Mouse (Mus musculus): Measurements from ENCODE around the gene Eef1akmt4. TPM values are rescaled to one million over a fixed set of nuclear protein-coding genes. Genes with fewer than 3 reads are reported as not detected.
"Not testable (repeated sequence)": the region's sequence is repeated elsewhere in the genome, so short reads cannot be mapped to it uniquely, and the experiment has no call there.

The Eef1akmt4 gene
- total RNA-seq, 2 experiments from 2014 or later: 3.4 to 6.3 TPM

DNA sequence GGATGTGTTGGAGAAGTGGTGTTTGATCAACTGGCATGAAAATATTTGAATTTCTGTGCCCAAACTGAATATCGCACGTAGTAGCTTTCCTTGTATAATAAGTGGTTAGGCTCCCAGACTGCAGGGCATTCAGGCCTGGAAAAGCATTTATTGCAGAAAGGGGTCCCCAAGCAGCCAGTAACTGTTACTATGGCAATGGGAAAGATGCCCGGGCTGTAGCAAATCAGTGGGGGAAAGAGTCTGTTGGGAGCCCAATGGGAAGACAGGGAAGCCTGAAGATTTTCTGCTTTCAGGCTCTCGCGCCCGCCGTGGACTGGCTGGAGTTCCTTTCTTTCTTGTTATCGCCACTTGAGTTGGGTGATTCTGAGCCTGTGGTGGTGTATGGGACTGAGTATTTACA, 27.0 kb downstream of the Eef1akmt4 start:
- intact Hi-C loops (cut with DNase I): no loop called here
- H3K27ac ChIP-seq: no peak overlapping the region
- DNase-seq: no peak
- no peak for TF ChIP-seq CTCF (IDR thresholded peaks at IDR 0.05)
- H3K4me3 ChIP-seq: no peak overlapping the region

DNA sequence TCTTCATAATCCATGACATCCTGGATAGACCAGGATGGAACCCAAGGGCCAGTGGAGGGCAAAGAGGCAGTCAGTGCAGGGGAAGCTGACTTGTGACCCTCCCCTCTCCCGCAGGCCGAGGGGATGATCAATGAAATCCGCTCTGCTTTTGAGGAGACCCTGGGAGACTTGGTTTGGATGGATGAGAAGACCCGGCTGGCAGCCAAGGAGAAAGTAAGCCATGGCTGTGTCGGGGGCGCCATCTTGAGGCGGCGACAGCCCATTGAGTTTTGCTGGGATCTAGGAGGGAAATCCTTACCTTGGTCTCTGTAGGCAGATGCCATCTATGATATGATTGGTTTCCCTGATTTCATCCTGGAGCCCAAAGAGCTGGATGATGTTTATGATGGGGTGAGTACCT, 30.8 kb downstream of the Eef1akmt4 start:
- TF ChIP-seq CTCF (IDR thresholded peaks at IDR 0.05): peak; percentile 94
- peak; percentile 82 for DNase-seq
- Histone ChIP-seq H3K27ac (no peak overlapping the region), H3K4me3 (no peak overlapping the region)
- intact Hi-C loops (cut with DNase I): loop anchor here (1.0 to 5.0 kb wide), 2 partner anchors 95 to 146 kb away; partner anchors contain the start of gene Abcf3

DNA sequence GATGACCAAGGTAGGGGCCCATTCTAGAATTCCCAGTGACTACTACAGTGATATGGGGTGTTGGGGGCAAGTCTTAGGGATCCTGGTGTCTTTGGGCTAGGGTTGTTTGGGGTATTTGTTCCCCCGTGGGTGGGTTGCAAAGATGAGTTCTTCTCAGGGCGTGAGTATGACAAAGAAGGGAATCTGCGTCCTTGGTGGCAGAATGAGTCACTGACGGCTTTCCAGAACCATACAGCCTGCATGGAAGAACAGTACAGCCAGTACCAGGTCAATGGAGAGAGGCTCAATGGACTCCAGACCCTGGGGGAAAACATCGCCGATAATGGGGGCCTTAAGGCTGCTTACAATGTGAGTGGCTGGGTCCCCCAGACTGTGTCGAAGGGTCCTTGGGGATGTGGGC, 32.5 kb downstream of the Eef1akmt4 start:
- DNase-seq: no peak
- Histone ChIP-seq H3K4me3 (no peak overlapping the region), H3K27ac (no peak overlapping the region)
- intact Hi-C loops (cut with DNase I): loop anchor here (5.0 kb wide), 1 partner anchor 97 kb away; the partner anchor contains the start of gene Abcf3
- TF ChIP-seq CTCF (IDR thresholded peaks at IDR 0.05): no peak

DNA sequence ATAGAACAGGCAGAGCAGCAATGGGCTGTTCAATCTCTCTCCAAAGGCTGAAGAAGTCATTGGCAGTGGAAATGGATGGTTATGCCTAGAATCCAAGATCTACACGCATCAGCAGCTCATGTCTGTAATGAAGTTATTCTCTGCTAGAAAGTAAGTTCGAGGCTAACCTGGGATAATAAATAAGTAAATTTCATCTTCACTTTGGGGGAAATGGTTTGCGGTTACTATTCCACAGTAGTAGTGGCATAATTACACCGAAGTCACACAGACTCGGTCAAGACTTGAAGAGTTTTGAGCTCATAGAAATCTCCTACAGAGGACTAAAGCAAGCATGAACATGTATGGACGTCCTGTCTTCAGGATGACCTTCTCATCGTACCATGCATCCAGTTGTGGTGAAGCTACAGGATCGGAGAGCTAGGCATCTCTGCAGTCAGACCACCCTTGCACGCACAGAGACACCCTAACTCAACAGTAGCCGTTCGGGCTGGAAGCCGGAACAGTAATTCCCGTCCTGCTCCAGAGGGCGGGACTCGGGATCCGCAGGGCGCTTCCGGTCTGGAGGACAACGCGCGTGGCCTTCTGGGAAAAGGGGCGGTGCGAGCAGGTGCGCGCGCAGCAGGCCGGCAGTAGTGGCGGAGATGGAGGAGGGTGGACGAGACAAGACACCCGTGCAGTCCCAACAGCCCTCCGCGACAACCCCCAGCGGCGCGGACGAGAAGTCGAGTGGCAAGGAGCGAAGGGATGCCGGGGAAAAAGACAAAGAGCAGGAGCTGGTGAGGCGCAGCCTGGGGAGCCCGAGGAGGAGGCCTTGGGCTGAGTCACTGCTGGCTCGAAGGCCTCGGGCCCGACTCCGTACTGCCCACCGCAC, 39.9 kb downstream of the Eef1akmt4 start, which contains the start of gene Psmd2:
Gene Psmd2, plus strand, starts transcription at position 577 of the 871 bp plus-strand sequence.
- TF ChIP-seq CTCF (IDR thresholded peaks at IDR 0.05): no peak; the same call in 1 of the 2 replicates

DNA sequence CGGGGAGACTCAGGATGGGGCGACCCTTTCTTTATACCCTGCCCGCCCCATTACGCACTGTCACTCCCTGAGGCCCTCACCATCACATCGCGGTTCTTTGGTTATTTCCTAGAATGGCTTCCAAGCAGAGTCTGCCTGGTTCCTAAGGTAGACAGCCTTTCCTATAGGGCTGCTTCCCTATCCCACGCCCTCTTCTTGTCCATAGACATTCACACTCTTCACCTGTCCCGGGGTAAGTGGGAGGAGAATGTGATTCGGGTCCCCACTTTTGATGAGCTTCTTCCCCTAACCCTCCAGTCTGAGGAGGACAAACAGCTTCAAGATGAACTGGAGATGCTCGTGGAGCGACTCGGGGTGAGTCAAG, 40.5 kb downstream of the Eef1akmt4 start:
- no peak for DNase-seq
- H3K27ac ChIP-seq: peak overlapping the region; percentile 90
- no peak for TF ChIP-seq CTCF (IDR thresholded peaks at IDR 0.05)
- peak overlapping the region; percentile 85 for H3K4me3 ChIP-seq
- intact Hi-C loops (cut with DNase I): loop anchor here (2.0 to 5.0 kb wide), 3 partner anchors 21 to 135 kb away; partner anchors contain the start of genes Alg3, Dvl3, Eef1akmt4 and Gm49333

More for the DNA sequence above, 39.9 kb downstream of the Eef1akmt4 start, which contains the start of gene Psmd2:
- peak; percentile 98 for DNase-seq
- Histone ChIP-seq H3K4me3 (peak within 1 kb of the TSS; percentile 85), H3K27ac (peak within 1 kb of the TSS; percentile 90)
- intact Hi-C loops (cut with DNase I): loop anchor here (2.0 to 5.0 kb wide), 2 partner anchors 41 to 134 kb away; partner anchors contain the start of genes Alg3, Dvl3, Eef1akmt4 and Gm49333

DNA sequence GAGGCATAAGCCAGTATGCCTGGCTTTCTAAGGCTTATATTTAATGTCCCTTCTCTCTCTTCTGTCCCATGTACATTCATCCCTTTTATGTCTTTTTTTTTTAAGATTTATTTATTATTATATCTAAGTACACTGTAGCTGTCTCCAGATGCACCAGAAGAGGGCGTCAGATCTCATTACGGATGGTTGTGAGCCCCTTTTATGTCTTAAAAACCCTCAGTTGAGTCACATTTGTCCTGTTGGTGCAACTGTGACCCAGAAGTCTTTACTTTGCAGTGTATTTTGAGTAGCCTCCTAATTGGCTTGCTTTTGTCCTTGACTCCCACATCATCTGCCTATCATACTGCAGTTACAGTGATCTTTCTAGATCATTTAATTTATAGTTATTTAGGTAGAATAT, 41.9 kb downstream of the Eef1akmt4 start:
- intact Hi-C loops (cut with DNase I): loop anchor here (2.0 to 5.0 kb wide), 2 partner anchors 19 to 136 kb away; partner anchors contain the start of gene Dvl3
- peak; percentile 31; the same call in 1 of the 2 replicates for TF ChIP-seq CTCF (IDR thresholded peaks at IDR 0.05)
- no peak for DNase-seq
- H3K4me3 ChIP-seq: peak overlapping the region; percentile 85; the same call in 1 of the 2 replicates
- no peak overlapping the region for H3K27ac ChIP-seq

DNA sequence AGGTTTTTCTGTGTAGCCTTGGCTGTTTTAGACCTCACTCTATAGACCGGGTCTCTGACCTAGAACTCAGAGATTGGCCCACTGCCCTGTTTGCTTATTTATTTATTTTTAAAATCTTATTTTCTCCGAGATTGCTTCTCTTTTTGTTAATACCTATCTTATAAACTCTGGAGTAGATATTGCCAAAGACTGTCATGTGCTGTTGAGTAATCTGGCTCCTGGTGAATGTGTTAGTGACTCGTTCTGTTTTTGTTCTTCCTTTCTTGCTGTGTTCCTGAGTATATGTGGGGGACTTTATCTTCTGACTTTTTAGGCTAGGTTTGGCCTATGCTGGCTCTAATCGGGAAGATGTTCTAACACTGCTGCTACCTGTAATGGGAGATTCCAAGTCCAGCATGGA, 46.3 kb downstream of the Eef1akmt4 start:
- Histone ChIP-seq H3K4me3 (no peak overlapping the region), H3K27ac (no peak overlapping the region)
- intact Hi-C loops (cut with DNase I): no loop called here
- no peak for DNase-seq
- no peak for TF ChIP-seq CTCF (IDR thresholded peaks at IDR 0.05)

DNA sequence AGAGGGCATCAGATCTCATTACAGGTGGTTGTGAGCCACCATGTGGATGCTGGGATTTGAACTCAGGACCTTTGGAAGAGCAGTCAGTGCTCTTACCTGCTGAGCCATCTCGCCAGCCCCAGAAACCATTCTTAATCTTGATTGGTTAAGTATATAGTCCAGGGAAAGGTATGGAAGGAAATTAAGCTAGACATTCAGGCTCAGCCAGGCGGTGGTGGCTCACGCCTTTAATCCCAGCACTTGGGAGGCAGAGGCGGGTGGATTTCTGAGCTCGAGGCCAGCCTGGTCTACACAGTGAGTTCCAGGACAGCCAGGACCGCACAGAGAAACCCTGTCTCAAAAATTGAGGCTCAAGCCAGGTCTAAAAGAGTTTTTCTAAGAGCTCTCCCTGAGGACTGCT, 56.6 kb downstream of the Eef1akmt4 start, which contains the start of gene Eif4g1:
Gene Eif4g1, plus strand, starts transcription at position 301 of the 400 bp plus-strand sequence.
- H3K4me3 ChIP-seq; DNase-seq; H3K27ac ChIP-seq; intact Hi-C loops (cut with DNase I): not testable (repeated sequence)

Small RNAs within 50 kb of the gene (microRNA-seq; reads per million reads assigned to microRNA genes)
- not detected for gene Mir1224

Other genes with a start within 250 kb of the Eef1akmt4 start
- gene Abcc5, start 185.2 kb upstream of the Eef1akmt4 start, total RNA-seq (2021): 10 to 100 TPM; 54.4 to 66.0 TPM
- 10 to 100 TPM; 55.7 to 62.8 TPM for gene Eif2b5, start 112.8 kb upstream of the Eef1akmt4 start, total RNA-seq (2021)
- gene Dvl3, start 94.6 kb upstream of the Eef1akmt4 start, total RNA-seq (2021): 10 to 100 TPM; 30.7 to 31.3 TPM
- gene Ap2m1, start 76.1 kb upstream of the Eef1akmt4 start, total RNA-seq (2021): 100 to 1,000 TPM; 137 to 157 TPM
- gene Abcf3, start 63.0 kb upstream of the Eef1akmt4 start, total RNA-seq (2021): 10 to 100 TPM; 59.8 to 70.7 TPM
- gene Vwa5b2, start 22.1 kb upstream of the Eef1akmt4 start, total RNA-seq (2021): under 1 TPM; 0.08 to 0.20 TPM
- not detected for gene Gm49333, start within 50 bp of the Eef1akmt4 start, total RNA-seq (2021)
- gene Alg3, start 142 bp downstream of the Eef1akmt4 start, total RNA-seq (2021): 10 to 100 TPM; 13.4 to 14.6 TPM
- 1 to 10 TPM; 1.1 to 1.3 TPM for gene Camk2n2, start 9.7 kb downstream of the Eef1akmt4 start, total RNA-seq (2021)
- gene Ece2, start 18.2 kb downstream of the Eef1akmt4 start, total RNA-seq (2021): under 1 TPM in 1 of 2 experiments, not detected in 1; 0.42 TPM
- gene Psmd2, start 40.1 kb downstream of the Eef1akmt4 start, total RNA-seq (2021): 100 to 1,000 TPM; 223 to 253 TPM
- gene Eif4g1, start 56.7 kb downstream of the Eef1akmt4 start, total RNA-seq (2021): 100 to 1,000 TPM; 428 to 462 TPM
- 10 to 100 TPM; 46.0 to 62.9 TPM for gene Fam131a, start 81.6 kb downstream of the Eef1akmt4 start, total RNA-seq (2021)
- 1 to 10 TPM; 7.6 to 9.2 TPM for gene Polr2h, start 106.1 kb downstream of the Eef1akmt4 start, total RNA-seq (2021)
- gene Clcn2, start 106.2 kb downstream of the Eef1akmt4 start, total RNA-seq (2021): 1 to 10 TPM in 1 of 2 experiments, under 1 TPM in 1; 0.89 to 1.0 TPM
- 1 to 10 TPM; 2.9 to 3.6 TPM for gene Chrd, start 121.5 kb downstream of the Eef1akmt4 start, total RNA-seq (2021)
- gene Thpo, start 122.9 kb downstream of the Eef1akmt4 start, total RNA-seq (2021): 1 to 10 TPM; 5.1 to 6.3 TPM

All from gastrocnemius, adult 2 months (tissue).